Mouse (Mus musculus): Measurements from ENCODE around the gene 1700001L19Rik.

DNA sequence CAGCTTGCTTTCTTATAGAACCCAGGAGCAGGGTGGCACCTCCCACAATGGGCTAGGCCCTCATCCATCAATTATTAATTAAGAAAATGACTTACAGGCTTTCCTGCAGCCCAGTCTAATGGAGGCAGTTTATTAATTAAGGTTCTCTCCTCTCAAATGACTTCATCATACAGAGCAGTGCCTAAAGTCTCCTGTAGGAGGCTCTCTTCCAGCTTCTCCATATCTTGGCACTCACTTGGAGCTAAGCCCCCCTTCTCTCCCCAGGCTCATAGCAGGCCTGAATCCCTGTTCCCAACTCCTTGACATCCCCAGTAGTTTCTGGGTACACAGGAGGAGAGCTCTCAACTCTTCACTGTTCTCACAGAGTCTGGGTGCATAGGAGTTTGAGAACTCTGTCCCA is 1.7 kb downstream of the 1700001L19Rik start:
- TF ChIP-seq POLR2A (IDR thresholded peaks at IDR 0.05; ENCODE audit: low read depth, low read length) = no peak
- no peak for TF ChIP-seq CTCF (IDR thresholded peaks at IDR 0.05; ENCODE audit: borderline replicate concordance, insufficient read depth, low read length)

Measured in embryonic fibroblast, embryonic 13.5 days (primary cell).